Mouse (Mus musculus) lung, embryonic 16.5 days (tissue): ENCODE measurements at regions not wholly inside any gene's neighbourhood (a gene's known extent, or its start where the extent isn't known, plus 50 kb on each side); places are given as distances from the start of the nearest gene placed in this dataset.
A peak's percentile ranks its signal among the peaks of the same experiment; 100 is the strongest.

ENCODE experiments used
- ATAC-seq: fragments of 200-750 bp; cut with Nextera tagmentation; 2 replicates; pipeline ENCODE4 v1.8.0; 2017; ENCODE audit warnings: low read depth, mild to moderate bottlenecking, moderate library complexity
- H3K27ac ChIP-seq: fragments of 300-500 bp; sonication (generic); 2 replicates; pipeline ENCODE4 v1.5.1; 2014; ENCODE audit warnings: mild to moderate bottlenecking, control low read depth, low read length
- H3K27me3 ChIP-seq: fragments of 300-500 bp; sonication (generic); 2 replicates; pipeline ENCODE4 v1.6.1; 2014; ENCODE audit warnings: low read depth, low read length, mixed read lengths; ENCODE audit not compliant: control insufficient read depth, insufficient read depth
- H3K36me3 ChIP-seq: fragments of 300-500 bp; sonication (generic); 2 replicates; pipeline ENCODE4 v1.6.1; 2014; ENCODE audit warnings: low read length; ENCODE audit not compliant: control insufficient read depth, insufficient read depth
- H3K4me1 ChIP-seq: fragments of 300-500 bp; sonication (generic); replicated peaks from 2 replicates; pipeline ENCODE4 v1.6.1; 2014; ENCODE audit warnings: low read length, mixed read lengths; ENCODE audit not compliant: control insufficient read depth, insufficient read depth
- H3K4me2 ChIP-seq: fragments of 300-500 bp; sonication (generic); 2 replicates; pipeline ENCODE4 v1.6.1; 2014; ENCODE audit warnings: low read depth, low read length, control low read depth
- H3K4me3 ChIP-seq: fragments of 300-500 bp; sonication (generic); 2 replicates; pipeline ENCODE4 v1.5.1; 2014; ENCODE audit warnings: mild to moderate bottlenecking, low read length, control low read depth
- H3K9ac ChIP-seq: fragments of 300-500 bp; sonication (generic); 2 replicates; pipeline ENCODE4 v1.6.1; 2014; ENCODE audit warnings: low read length, control low read depth
- H3K9me3 ChIP-seq: fragments of 300-500 bp; sonication (generic); 2 replicates; pipeline ENCODE4 v1.6.1; 2016; ENCODE audit warnings: low read length; ENCODE audit not compliant: control insufficient read depth
- WGBS: fragments of 180-500 bp; shearing (Covaris S2); extraction: QIAGEN DNeasy Blood & Tissue Kit; methylation state at CpG from one replicate; pipeline ENCODE4 v1.1.7; 2014; 5-methylcytosine and 5-hydroxymethylcytosine counted together

GRCm38 (mm10) chr8:115903853-115904420 is 196.3 kb upstream of the Maf start:
- Histone ChIP-seq H3K9me3 (no peaks in the 10 kb centered on the region), H3K9ac (no peak overlapping the region), H3K36me3 (no peaks in the 10 kb centered on the region), H3K4me3 (no peak overlapping the region), H3K4me1 (no peaks in the 10 kb centered on the region), H3K27ac (no peak overlapping the region), H3K4me2 (no peak overlapping the region), H3K27me3 (no peaks in the 10 kb centered on the region)
- WGBS, result 41% methylated on average over 6 of the region's 6 CpGs
- ATAC-seq, result no peak

GRCm38 (mm10) chr8:115897521-115898178 is 190.1 kb upstream of the Maf start:
- WGBS, result 35% methylated on average over 6 of the region's 6 CpGs
- H3K4me1 ChIP-seq, result peaks cover 5% of the 10 kb centered on the region; the same call in 1 of the 2 replicates
- no peaks in the 10 kb centered on the region for H3K36me3 ChIP-seq
- no peak overlapping the region for H3K4me2 ChIP-seq
- H3K27ac ChIP-seq, result peak overlapping the region; percentile 64
- no peaks in the 10 kb centered on the region for H3K27me3 ChIP-seq
- no peaks in the 10 kb centered on the region for H3K9me3 ChIP-seq
- H3K9ac ChIP-seq, result no peak overlapping the region
- peak; percentile 96 for ATAC-seq
- no peak overlapping the region for H3K4me3 ChIP-seq

GRCm38 (mm10) chr8:115897086-115897485 is 189.5 kb upstream of the Maf start:
- H3K4me2 ChIP-seq, result no peak overlapping the region
- H3K4me1 ChIP-seq, result peaks cover 5% of the 10 kb centered on the region; the same call in 1 of the 2 replicates
- no peaks in the 10 kb centered on the region for H3K27me3 ChIP-seq
- no peaks in the 10 kb centered on the region for H3K36me3 ChIP-seq
- no peak overlapping the region for H3K9ac ChIP-seq
- ATAC-seq, result no peak
- peak overlapping the region; percentile 55 for H3K27ac ChIP-seq
- no peaks in the 10 kb centered on the region for H3K9me3 ChIP-seq
- H3K4me3 ChIP-seq, result no peak overlapping the region
- WGBS, result 71% methylated on average over 4 of the region's 4 CpGs

GRCm38 (mm10) chr8:115896066-115896465 is 188.5 kb upstream of the Maf start:
- no peak overlapping the region for H3K9ac ChIP-seq
- 82% methylated on average over 4 of the region's 4 CpGs for WGBS
- H3K4me3 ChIP-seq, result no peak overlapping the region
- H3K9me3 ChIP-seq, result no peaks in the 10 kb centered on the region
- no peak for ATAC-seq
- H3K27me3 ChIP-seq, result no peaks in the 10 kb centered on the region
- H3K4me1 ChIP-seq, result peaks cover 5% of the 10 kb centered on the region; the same call in 1 of the 2 replicates
- no peak overlapping the region for H3K4me2 ChIP-seq
- H3K27ac ChIP-seq, result no peak overlapping the region
- no peaks in the 10 kb centered on the region for H3K36me3 ChIP-seq

- 75% methylated on average over 4 of the region's 4 CpGs for WGBS
- no peaks in the 10 kb centered on the region for H3K36me3 ChIP-seq
- no peak for ATAC-seq
Measured at GRCm38 (mm10) chr8:115888278-115888677, 180.7 kb upstream of the Maf start.

GRCm38 (mm10) chr8:115885121-115885743 is 177.6 kb upstream of the Maf start:
- ATAC-seq, result peak; percentile 83
- H3K36me3 ChIP-seq, result no peaks in the 10 kb centered on the region
- no peak overlapping the region for H3K4me2 ChIP-seq
- H3K27me3 ChIP-seq, result no peaks in the 10 kb centered on the region
- no peak overlapping the region for H3K9ac ChIP-seq
- H3K9me3 ChIP-seq, result no peaks in the 10 kb centered on the region
- peaks cover 6% of the 10 kb centered on the region; the same call in 1 of the 2 replicates for H3K4me1 ChIP-seq
- H3K4me3 ChIP-seq, result no peak overlapping the region
- whole genome bisulfite sequencing, result 40% methylated on average over 2 of the region's 2 CpGs
- H3K27ac ChIP-seq, result no peak overlapping the region

More at GRCm38 (mm10) chr8:115888278-115888677, 180.7 kb upstream of the Maf start:
- Histone ChIP-seq H3K4me3 (no peak overlapping the region), H3K9me3 (no peaks in the 10 kb centered on the region), H3K9ac (no peak overlapping the region), H3K4me1 (peaks cover 6% of the 10 kb centered on the region; the same call in 1 of the 2 replicates), H3K27ac (no peak overlapping the region), H3K4me2 (no peak overlapping the region), H3K27me3 (no peaks in the 10 kb centered on the region)

- H3K9me3 ChIP-seq, result no peaks in the 10 kb centered on the region
- no peak overlapping the region for H3K27ac ChIP-seq
- no peaks in the 10 kb centered on the region for H3K36me3 ChIP-seq
- H3K4me1 ChIP-seq, result peaks cover 6% of the 10 kb centered on the region; the same call in 1 of the 2 replicates
- 37% methylated on average over 3 of the region's 3 CpGs for WGBS
- no peak for ATAC-seq
- no peak overlapping the region for H3K4me3 ChIP-seq
- no peak overlapping the region for H3K9ac ChIP-seq
- H3K4me2 ChIP-seq, result no peak overlapping the region
- no peaks in the 10 kb centered on the region for H3K27me3 ChIP-seq
Measured at GRCm38 (mm10) chr8:115883808-115884207, 176.2 kb upstream of the Maf start.

GRCm38 (mm10) chr8:115881881-115882280 is 174.3 kb upstream of the Maf start:
- H3K9ac ChIP-seq, result no peak overlapping the region
- no peak overlapping the region for H3K27ac ChIP-seq
- H3K9me3 ChIP-seq, result no peaks in the 10 kb centered on the region
- H3K4me1 ChIP-seq, result peaks cover 6% of the 10 kb centered on the region; the same call in 1 of the 2 replicates
- ATAC-seq, result no peak
- H3K4me2 ChIP-seq, result no peak overlapping the region
- H3K27me3 ChIP-seq, result no peaks in the 10 kb centered on the region
- H3K36me3 ChIP-seq, result no peaks in the 10 kb centered on the region
- WGBS, result 70% methylated on average over 8 of the region's 8 CpGs
- H3K4me3 ChIP-seq, result no peak overlapping the region

GRCm38 (mm10) chr8:115874789-115875188 is 167.2 kb upstream of the Maf start:
- Histone ChIP-seq H3K27ac (no peak overlapping the region; the same call in 1 of the 2 replicates), H3K4me2 (no peak overlapping the region), H3K36me3 (no peaks in the 10 kb centered on the region), H3K4me3 (no peak overlapping the region), H3K27me3 (no peaks in the 10 kb centered on the region), H3K4me1 (peaks cover 5% of the 10 kb centered on the region), H3K9me3 (no peaks in the 10 kb centered on the region), H3K9ac (no peak overlapping the region)
- WGBS, result 21% methylated on average over 7 of the region's 7 CpGs
- peak; percentile 72 for ATAC-seq
